Mouse (Mus musculus) myocyte (in vitro differentiated cells): ENCODE data around the gene Apol7a. TPM values are rescaled to one million over a fixed set of nuclear protein-coding genes. Genes with fewer than 3 reads are reported as not detected.

Experiments
- H3K27me3 ChIP-seq: one replicate; pipeline ENCODE4 v1.6.1; 2011; ENCODE audit not compliant: control insufficient read depth, insufficient read depth, insufficient read length
- H3K36me3 ChIP-seq: one replicate; pipeline ENCODE4 v1.6.1; 2011; ENCODE audit not compliant: control insufficient read depth, insufficient read depth
- H3K4me2 ChIP-seq: one replicate; pipeline ENCODE4 v1.6.1; 2011; ENCODE audit warnings: low read depth, control low read depth
- H3K4me3 ChIP-seq: one replicate; pipeline ENCODE4 v1.5.1; 2011; ENCODE audit warnings: mild to moderate bottlenecking, control low read depth, moderate library complexity
- H3K79me2 ChIP-seq: one replicate; pipeline ENCODE4 v1.6.1; 2011; ENCODE audit not compliant: control insufficient read depth, insufficient read depth
- H3ac ChIP-seq: one replicate; pipeline ENCODE4 v1.6.1; 2011; ENCODE audit not compliant: control insufficient read depth, insufficient read length
- CEBPB ChIP-seq: IDR thresholded peaks from 2 replicates; pipeline ENCODE4 v1.6.1; 2011; ENCODE audit warnings: mild to moderate bottlenecking, moderate library complexity; ENCODE audit not compliant: poor library complexity, insufficient read depth, severe bottlenecking
- E2F4 ChIP-seq: IDR thresholded peaks from one replicate; pipeline ENCODE4 v1.6.1; 2011; ENCODE audit warnings: mild to moderate bottlenecking, control low read depth, moderate library complexity; ENCODE audit not compliant: insufficient read depth
- MAX ChIP-seq: IDR thresholded peaks from one replicate; pipeline ENCODE4 v1.6.1; 2011; ENCODE audit warnings: low read depth, mild to moderate bottlenecking, control low read depth
- MYOD1 ChIP-seq, 3 experiments: IDR thresholded peaks; one replicate each; pipeline ENCODE4 v1.6.1; 2011; ENCODE audit warnings: control low read depth in 2 of 3, low read depth in 2 of 3, mild to moderate bottlenecking in 2 of 3, moderate library complexity in 1 of 3; ENCODE audit not compliant: insufficient read length in 2 of 3, control insufficient read depth in 1 of 3
- MYOG ChIP-seq, 3 experiments: IDR thresholded peaks; one replicate each; pipeline ENCODE4 v1.6.1; 2011; ENCODE audit warnings: control low read depth in 2 of 3, low read depth in 2 of 3, mild to moderate bottlenecking in 2 of 3; ENCODE audit not compliant: insufficient read length in 2 of 3, control insufficient read depth in 1 of 3, insufficient read depth in 1 of 3
- POLR2A ChIP-seq: IDR thresholded peaks from one replicate; pipeline ENCODE4 v1.6.1; 2011; ENCODE audit warnings: low read depth, mild to moderate bottlenecking, control low read depth, moderate library complexity; ENCODE audit not compliant: insufficient read length
- POLR2AphosphoS2 ChIP-seq: IDR thresholded peaks from one replicate; pipeline ENCODE4 v1.6.1; 2011; ENCODE audit warnings: low read depth, control low read depth; ENCODE audit not compliant: insufficient read length
- REST ChIP-seq: IDR thresholded peaks from one replicate; pipeline ENCODE4 v1.6.1; 2011; ENCODE audit warnings: mild to moderate bottlenecking, control low read depth, moderate library complexity; ENCODE audit not compliant: insufficient read depth, insufficient read length
- SRF ChIP-seq: IDR thresholded peaks from one replicate; pipeline ENCODE4 v1.6.1; 2011; ENCODE audit warnings: low read depth; ENCODE audit not compliant: control insufficient read depth, insufficient read length
- TCF12 ChIP-seq: IDR thresholded peaks from one replicate; pipeline ENCODE4 v1.6.1; 2011; ENCODE audit warnings: mild to moderate bottlenecking, control low read depth; ENCODE audit not compliant: poor library complexity, insufficient read depth, severe bottlenecking
- TCF3 ChIP-seq: IDR thresholded peaks from one replicate; pipeline ENCODE4 v1.6.1; 2011; ENCODE audit warnings: low read depth, control low read depth; ENCODE audit not compliant: insufficient read length
- USF1 ChIP-seq: IDR thresholded peaks from one replicate; pipeline ENCODE4 v1.6.1; 2011; ENCODE audit warnings: low read depth, mild to moderate bottlenecking, control low read depth, moderate library complexity
- polyA plus RNA-seq: library from polyadenylated mRNA; unstranded; fragments of >200 nt; fragmentation: generic; extraction: Trizol; gene quantifications from one replicate; pipeline ENCODE4 v1.2.1, GENCODE M21; 2012; ENCODE audit warnings: missing spikeins

Gene Apol7a
- polyA plus RNA-seq, 1 experiment = 0.18 TPM

- no peaks in the 10 kb centered on the region for H3K36me3 ChIP-seq
- H3K4me2 ChIP-seq = no peak overlapping the region
- H3K27me3 ChIP-seq = no peaks in the 10 kb centered on the region
Measured at GRCm38 (mm10) chr15:77354848-77355551, 43.9 kb downstream of the Apol7a start.

GRCm38 (mm10) chr15:77354496-77354847, 44.4 kb downstream of the Apol7a start:
- H3K4me3 ChIP-seq = no peak overlapping the region
- H3K79me2 ChIP-seq = no peaks in the 10 kb centered on the region
- no peaks in the 10 kb centered on the region for H3K27me3 ChIP-seq
- TF ChIP-seq MYOD1 (IDR thresholded peaks at IDR 0.05; ENCODE audit: control insufficient read depth in 1 of 3, insufficient read length in 2 of 3, low read depth in 2 of 3) (no peak), TCF12 (no peak), MAX (no peak), USF1 (no peak), CEBPB (no peak)
- no peak overlapping the region for H3ac ChIP-seq
- H3K36me3 ChIP-seq = no peaks in the 10 kb centered on the region
- H3K4me2 ChIP-seq = no peak overlapping the region

More at GRCm38 (mm10) chr15:77354848-77355551, 43.9 kb downstream of the Apol7a start:
- no peak overlapping the region for H3ac ChIP-seq
- no peak overlapping the region for H3K4me3 ChIP-seq
- TF ChIP-seq MYOG (IDR thresholded peaks at IDR 0.05; ENCODE audit: control insufficient read depth in 1 of 3, insufficient read depth in 1 of 3, insufficient read length in 2 of 3, low read depth in 2 of 3) = no peak
- no peak for TF ChIP-seq MYOD1 (IDR thresholded peaks at IDR 0.05; ENCODE audit: control insufficient read depth in 1 of 3, insufficient read length in 2 of 3, low read depth in 2 of 3)
- TF ChIP-seq POLR2A = no peak
- TF ChIP-seq SRF = no peak
- TF ChIP-seq REST = no peak
- TF ChIP-seq MAX = no peak
- TF ChIP-seq POLR2AphosphoS2 = no peak
- TF ChIP-seq TCF12 = no peak
- TF ChIP-seq USF1 = no peak
- TF ChIP-seq TCF3 = no peak
- TF ChIP-seq E2F4 = no peak
- no peak for TF ChIP-seq CEBPB
- no peaks in the 10 kb centered on the region for H3K79me2 ChIP-seq

GRCm38 (mm10) chr15:77353764-77354163, 45.1 kb downstream of the Apol7a start:
- no peaks in the 10 kb centered on the region for H3K36me3 ChIP-seq
- TF ChIP-seq REST = no peak
- no peak for TF ChIP-seq MYOG (IDR thresholded peaks at IDR 0.05; ENCODE audit: control insufficient read depth in 1 of 3, insufficient read depth in 1 of 3, insufficient read length in 2 of 3, low read depth in 2 of 3)
- TF ChIP-seq CEBPB = no peak
- no peak for TF ChIP-seq MAX
- TF ChIP-seq MYOD1 (IDR thresholded peaks at IDR 0.05; ENCODE audit: control insufficient read depth in 1 of 3, insufficient read length in 2 of 3, low read depth in 2 of 3) = no peak
- TF ChIP-seq TCF12 = no peak
- TF ChIP-seq POLR2AphosphoS2 = no peak
- TF ChIP-seq E2F4 = no peak
- TF ChIP-seq TCF3 = no peak
- no peak for TF ChIP-seq POLR2A
- TF ChIP-seq SRF = no peak
- TF ChIP-seq USF1 = no peak
- H3K79me2 ChIP-seq = no peaks in the 10 kb centered on the region
- no peak overlapping the region for H3K4me3 ChIP-seq
- no peaks in the 10 kb centered on the region for H3K27me3 ChIP-seq
- no peak overlapping the region for H3K4me2 ChIP-seq
- H3ac ChIP-seq = no peak overlapping the region

- Histone ChIP-seq H3K4me2 (no peak overlapping the region), H3K4me3 (no peak overlapping the region), H3K27me3 (no peaks in the 10 kb centered on the region), H3ac (no peak overlapping the region), H3K36me3 (no peaks in the 10 kb centered on the region), H3K79me2 (no peaks in the 10 kb centered on the region)
- no peak for TF ChIP-seq CEBPB
- no peak for TF ChIP-seq REST
- TF ChIP-seq E2F4 = no peak
- TF ChIP-seq MYOD1 (IDR thresholded peaks at IDR 0.05; ENCODE audit: control insufficient read depth in 1 of 3, insufficient read length in 2 of 3, low read depth in 2 of 3) = no peak
- TF ChIP-seq SRF = no peak
- TF ChIP-seq POLR2A = no peak
Measured at GRCm38 (mm10) chr15:77352863-77353262, 46.0 kb downstream of the Apol7a start.

- H3K36me3 ChIP-seq = no peaks in the 10 kb centered on the region
- no peak for TF ChIP-seq MYOD1 (IDR thresholded peaks at IDR 0.05; ENCODE audit: control insufficient read depth in 1 of 3, insufficient read length in 2 of 3, low read depth in 2 of 3)
- no peak for TF ChIP-seq SRF
- TF ChIP-seq TCF3 = no peak
- TF ChIP-seq POLR2A = no peak
- TF ChIP-seq MAX = no peak
- no peak for TF ChIP-seq REST
- TF ChIP-seq MYOG (IDR thresholded peaks at IDR 0.05; ENCODE audit: control insufficient read depth in 1 of 3, insufficient read depth in 1 of 3, insufficient read length in 2 of 3, low read depth in 2 of 3) = no peak
- no peaks in the 10 kb centered on the region for H3K79me2 ChIP-seq
- no peak overlapping the region for H3ac ChIP-seq
- no peak overlapping the region for H3K4me3 ChIP-seq
- no peaks in the 10 kb centered on the region for H3K27me3 ChIP-seq
- no peak overlapping the region for H3K4me2 ChIP-seq
Measured at GRCm38 (mm10) chr15:77350117-77350516, 48.8 kb downstream of the Apol7a start.
